Mouse (Mus musculus) induced T-regulatory cell, adult 2 months (primary cell): ENCODE measurements around the gene Ankrd10.
"Not testable (repeated sequence)": the region's sequence is repeated elsewhere in the genome, so short reads cannot be mapped to it uniquely, and the experiment has no call there.

ENCODE experiments used
- DNase-seq: peaks from one replicate; pipeline ENCODE4 v3.0.0-alpha.2; 2012; ENCODE audit warnings: low read depth

The Ankrd10 gene

GRCm38 (mm10) chr8:11614126-11614835 is 21.3 kb downstream of the Ankrd10 start:
- no peak for DNase-seq

- no peak for DNase-seq
Observed at GRCm38 (mm10) chr8:11608848-11609247, 26.7 kb downstream of the Ankrd10 start.

- DNase-seq: peak; percentile 84
Observed at GRCm38 (mm10) chr8:11602006-11602680, 33.4 kb downstream of the Ankrd10 start.

GRCm38 (mm10) chr8:11600301-11600951 is 35.1 kb downstream of the Ankrd10 start:
- no peak for DNase-seq

- DNase-seq: no peak
Observed at GRCm38 (mm10) chr8:11593222-11593884, 42.2 kb downstream of the Ankrd10 start.

- peak; percentile 16 for DNase-seq
Observed at GRCm38 (mm10) chr8:11592296-11592695, 43.3 kb downstream of the Ankrd10 start.

GRCm38 (mm10) chr8:11591837-11592236 is 43.7 kb downstream of the Ankrd10 start:
- no peak for DNase-seq

GRCm38 (mm10) chr8:11586374-11586745 is 49.2 kb downstream of the Ankrd10 start:
- DNase-seq: no peak

GRCm38 (mm10) chr8:11585513-11586373 is 49.8 kb downstream of the Ankrd10 start:
- no peak for DNase-seq

GRCm38 (mm10) chr8:11575604-11576384 is 59.8 kb downstream of the Ankrd10 start:
- no peak for DNase-seq

GRCm38 (mm10) chr8:11574911-11575603 is 60.5 kb downstream of the Ankrd10 start:
- DNase-seq: no peak

GRCm38 (mm10) chr8:11572428-11572827 is 63.1 kb downstream of the Ankrd10 start:
- no peak for DNase-seq

- DNase-seq: no peak
Observed at GRCm38 (mm10) chr8:11571950-11572349, 63.6 kb downstream of the Ankrd10 start.

- no peak for DNase-seq
Observed at GRCm38 (mm10) chr8:11570742-11571141, 64.8 kb downstream of the Ankrd10 start.

- no peak for DNase-seq
Observed at GRCm38 (mm10) chr8:11569260-11570097, 66.1 kb downstream of the Ankrd10 start.

GRCm38 (mm10) chr8:11568193-11568592 is 67.4 kb downstream of the Ankrd10 start:
- DNase-seq: not testable (repeated sequence)

- no peak for DNase-seq
Observed at GRCm38 (mm10) chr8:11564721-11565120, 70.8 kb downstream of the Ankrd10 start.

GRCm38 (mm10) chr8:11564236-11564635 is 71.3 kb downstream of the Ankrd10 start:
- no peak for DNase-seq
